Mouse (Mus musculus): ENCODE data around the gene Hexb.
A peak's percentile ranks its signal among the peaks of the same experiment; 100 is the strongest.

DNA sequence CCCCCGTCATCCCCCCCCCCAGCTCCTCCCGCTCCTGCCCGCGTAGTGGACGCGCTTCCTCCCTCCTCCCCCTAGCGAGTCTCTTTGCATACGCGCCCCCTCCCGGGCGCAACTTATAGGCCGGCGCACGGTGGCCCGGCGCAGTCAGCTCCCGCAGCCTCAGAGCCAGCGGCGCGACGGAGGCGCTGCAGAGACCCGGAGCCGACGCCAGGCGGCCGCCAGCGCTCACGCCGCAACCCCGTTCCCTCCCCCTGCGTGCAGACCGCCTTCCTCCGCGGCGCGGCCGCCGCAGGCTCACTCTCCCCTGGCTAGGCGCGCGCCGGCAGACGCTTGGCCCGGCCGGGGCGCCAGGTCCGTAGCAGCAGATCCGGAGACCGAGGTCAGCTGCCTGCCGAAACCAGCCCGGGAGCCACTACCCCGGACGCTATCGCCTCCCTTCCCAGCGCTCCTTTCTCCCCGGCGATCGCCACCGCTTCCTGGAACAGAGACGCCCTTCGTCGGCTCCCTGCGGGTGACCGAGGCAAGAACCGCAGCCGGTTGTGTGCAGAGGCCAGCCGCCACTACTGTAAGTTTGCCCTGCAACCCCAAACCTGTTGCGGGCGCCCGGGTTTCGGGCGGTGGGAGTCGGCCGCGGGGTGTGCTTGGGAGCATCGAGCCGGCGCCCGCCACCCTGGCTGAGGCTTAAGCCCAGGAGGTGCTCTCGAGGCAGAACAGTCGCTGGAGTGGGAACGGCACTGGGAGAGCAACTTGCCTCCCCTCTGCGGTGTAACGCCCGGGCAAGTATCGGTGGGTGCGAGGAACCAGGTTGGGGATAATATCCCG lies 43.0 kb upstream of the Hexb start, which contains the start of gene Enc1:
- peak; percentile 96 for TF ChIP-seq POLR2A (IDR thresholded peaks at IDR 0.05; ENCODE audit: low read depth, low read length)
- TF ChIP-seq HCFC1 (IDR thresholded peaks at IDR 0.05; ENCODE audit: low read depth, low read length) = peak; percentile 43
- TF ChIP-seq MAZ (IDR thresholded peaks at IDR 0.05; ENCODE audit: low read depth, low read length) = peak; percentile 96
- TF ChIP-seq TBP (conservative IDR thresholded peaks at IDR 0.05; ENCODE audit: low read depth, low read length) = peak; percentile 67
- no peak for TF ChIP-seq ZC3H11A (IDR thresholded peaks at IDR 0.05; ENCODE audit: low read depth, low read length)
- TF ChIP-seq BHLHE40 (IDR thresholded peaks at IDR 0.05; ENCODE audit: low read depth, low read length) = peak; percentile 50
- TF ChIP-seq MEF2A (IDR thresholded peaks at IDR 0.05; ENCODE audit: borderline replicate concordance, low read depth, low read length) = peak; percentile 51; the same call in 1 of the 2 replicates
- peak; percentile 35; the same call in 1 of the 2 replicates for TF ChIP-seq POLR2AphosphoS2 (IDR thresholded peaks at IDR 0.05; ENCODE audit: low read depth, low read length)
- TF ChIP-seq EP300 (IDR thresholded peaks at IDR 0.05; ENCODE audit: low read length) = no peak
- TF ChIP-seq SMC3 (IDR thresholded peaks at IDR 0.05; ENCODE audit: low read depth, low read length) = peak; percentile 66
- TF ChIP-seq GABPA (IDR thresholded peaks at IDR 0.05; ENCODE audit: insufficient replicate concordance, low read depth, low read length) = no peak
- no peak for TF ChIP-seq USF1 (IDR thresholded peaks at IDR 0.05; ENCODE audit: low read depth, low read length)
- TF ChIP-seq CTCF (conservative IDR thresholded peaks at IDR 0.05 in 1 of 2, IDR thresholded peaks at IDR 0.05 in 1 of 2; ENCODE audit: low read depth in 2 of 2, low read length in 2 of 2) = peak in 1 of 2 experiments; percentile 75; a peak in 2 of 4 replicates
